In genomic region chr5:36397837-36398282, GRCm38 (mm10) we compare ENCODE assay signal across 8 mouse cellular contexts. TPM values are rescaled to one million over a fixed set of nuclear protein-coding genes. Genes with fewer than 3 reads are reported as not detected.
DNase-seq lines count a peak whose midpoint lies in the region; ATAC-seq lines count a peak whose summit lies in the region.

Gene Sorcs2 (minus strand): TSS chr5:36398139.

- no peaks in the 10 kb centered on the region; the same call in 1 of the 2 replicates for H3K27me3 ChIP-seq in hindbrain, embryonic 16.5 days (replicated peaks; ENCODE audit: control insufficient read depth, insufficient read depth, low read length)

- no peaks in the 10 kb centered on the region for H3K36me3 ChIP-seq in hindbrain, embryonic 16.5 days (ENCODE audit: control insufficient read depth, insufficient read depth, low read length)

- H3K4me3 ChIP-seq in hindbrain, embryonic 16.5 days (ENCODE audit: low read length), result peak within 1 kb of the TSS; percentile 81

- H3K27ac ChIP-seq in hindbrain, embryonic 16.5 days (ENCODE audit: low read depth, low read length), result peak within 1 kb of the TSS; percentile 48; the same call in 1 of the 2 replicates

- peak; percentile 75 for DNase-seq in T-cell, adult 2 months (ENCODE audit: low spot score)
- DNase-seq in cerebellum, postnatal 4 days (ENCODE audit: low spot score in 2 of 2), result peak; percentile 86 to 90
- peak; percentile 68 to 73 for DNase-seq in gastrocnemius, adult 8-10 months (ENCODE audit: low spot score in 2 of 2)
- peak; percentile 83 to 86 for DNase-seq in left cerebral cortex, adult 18-20 months (ENCODE audit: low spot score in 2 of 2)
- peak; percentile 90 for DNase-seq in lung, postnatal 4 days
- DNase-seq in right cerebral cortex, adult 18-20 months, result peak; percentile 87
- DNase-seq in urinary bladder, adult 2 months (ENCODE audit: low spot score), result peak; percentile 75

- peaks cover 31% of the 10 kb centered on the region for H3K4me1 ChIP-seq in hindbrain, embryonic 16.5 days (ENCODE audit: control insufficient read depth, insufficient read depth, low read depth, low read length)

- H3K9me3 ChIP-seq in hindbrain, embryonic 16.5 days (ENCODE audit: control insufficient read depth, low read length), result no peaks in the 10 kb centered on the region

- peak within 1 kb of the TSS; percentile 95 for H3K9ac ChIP-seq in hindbrain, embryonic 16.5 days (ENCODE audit: low read depth, low read length)

- ATAC-seq in hindbrain, embryonic 16.5 days, result peak; percentile 90

- peak within 1 kb of the TSS; percentile 99 for H3K4me2 ChIP-seq in hindbrain, embryonic 16.5 days (ENCODE audit: low read length)

- WGBS in hindbrain, embryonic 16.5 days, result 0% methylated on average over 39 of the region's 45 CpGs

RNA-seq across cellular contexts. Expression of gene Sorcs2, which starts in this region (rescaled TPM):
- total RNA-seq in gastrocnemius, adult 8-10 months (2022), result 1 to 10 TPM in 3 of 4 experiments, under 1 TPM in 1; 0.92 to 2.3 (median 1.2) TPM
- 11.8 and 15.5 TPM in 2 replicates for polyA plus RNA-seq in hindbrain, embryonic 16.5 days (2015; fragmentation: Nextera tagmentation; extraction: Ambion mirVana)
- total RNA-seq in left cerebral cortex, adult 18-20 months (2021), result 10 to 100 TPM; 33.8 to 34.3 TPM
- polyA plus RNA-seq in urinary bladder, adult 2 months (2012; rRNA removed), result 15.8 and 20.7 TPM in 2 replicates

Comparison
In these comparisons a context has a peak if more than half of its experiments do, and no peak if none do; other contexts are left out.
1. Peak in every context shown above with its lines: DNase-seq, ATAC-seq, H3K4me3 ChIP-seq and H3K27ac ChIP-seq.
2. RNA of gene Sorcs2 (total RNA-seq): 33.8 to 34.3 TPM in left cerebral cortex, adult 18-20 months; 0.92 to 2.3 TPM in gastrocnemius, adult 8-10 months; every median in the first group is over 10 times any median in the second.